Mouse (Mus musculus): Measurements from ENCODE around the gene Slain2. TPM values are rescaled to one million over a fixed set of nuclear protein-coding genes. Genes with fewer than 3 reads are reported as not detected.

The Slain2 gene
- 25.3 and 26.7 TPM in 2 replicates for polyA plus RNA-seq (2014; fragmentation: Nextera tagmentation; extraction: Ambion mirVana)

DNA sequence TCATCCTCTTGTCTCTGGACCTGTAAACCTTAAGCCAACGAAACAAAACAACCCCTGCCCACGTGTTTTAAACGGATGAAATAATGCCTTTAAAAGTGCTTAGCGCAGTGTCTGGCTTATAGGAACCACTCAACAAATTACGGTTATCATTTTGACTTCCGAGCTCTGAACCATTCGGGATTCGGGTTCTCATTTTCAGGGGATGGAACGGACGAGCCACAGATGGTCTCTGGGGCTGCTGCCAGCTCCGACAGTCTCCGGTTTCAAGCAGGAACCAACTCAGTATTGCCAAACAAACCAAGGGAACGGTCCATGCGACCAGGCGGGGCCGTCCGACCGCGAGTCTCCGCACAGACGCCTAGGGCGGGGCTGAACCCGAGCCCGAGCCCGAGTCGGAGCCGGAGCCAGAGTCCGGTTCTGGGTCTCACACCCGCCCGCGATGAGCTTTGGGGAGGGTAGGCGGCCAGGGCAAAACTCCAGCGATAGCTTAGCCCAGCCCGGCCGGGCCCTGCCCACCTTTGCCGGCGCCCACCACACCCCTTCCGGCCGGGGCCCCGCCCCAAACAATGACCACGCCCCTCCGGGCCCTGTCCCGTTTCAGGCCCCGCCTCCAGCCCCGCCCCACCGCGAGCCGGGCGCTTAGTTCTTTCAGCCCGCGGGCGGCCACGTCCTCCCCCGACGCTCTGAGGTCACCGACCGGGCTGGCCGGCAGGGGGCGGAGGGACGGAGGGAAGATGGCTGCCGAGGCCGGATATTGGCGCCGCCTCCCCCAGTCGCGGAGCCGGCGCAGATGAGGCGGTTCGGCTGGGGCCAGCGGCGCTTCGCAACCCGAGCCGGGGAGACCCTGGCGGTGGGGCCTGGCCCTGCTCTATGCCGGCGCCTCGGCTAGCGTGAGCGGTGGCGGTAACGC lies at the start of gene Slain2:
Gene Slain2 (plus strand): TSS at position 657 of the 910 bp plus-strand sequence.
- Histone ChIP-seq H3K4me2 (ENCODE audit: low read depth, low read length) (peak within 1 kb of the TSS; percentile 76), H3K4me3 (ENCODE audit: low read depth, low read length) (peak within 1 kb of the TSS; percentile 97), H3K27ac (replicated peaks; ENCODE audit: low read depth, low read length) (peak within 1 kb of the TSS; percentile 96), H3K27me3 (ENCODE audit: control insufficient read depth, insufficient read depth, low read length) (no peaks in the 10 kb centered on the region), H3K9ac (replicated peaks; ENCODE audit: low read length) (peak within 1 kb of the TSS; percentile 99), H3K36me3 (replicated peaks; ENCODE audit: control insufficient read depth, insufficient read depth, low read depth, low read length) (no peaks in the 10 kb centered on the region), H3K4me1 (ENCODE audit: control insufficient read depth, insufficient read depth, low read length) (no peaks in the 10 kb centered on the region), H3K9me3 (replicated peaks; ENCODE audit: control insufficient read depth, low read length) (no peaks in the 10 kb centered on the region)
- WGBS = under 1% methylated on average over 78 of the region's 83 CpGs
- DNase-seq (ENCODE audit: low spot score) (peak; percentile 99), ATAC-seq (replicated peaks; ENCODE audit: insufficient number of reproducible peaks, low FRiP score, low TSS enrichment, low read depth) (peak; percentile 95)

DNA sequence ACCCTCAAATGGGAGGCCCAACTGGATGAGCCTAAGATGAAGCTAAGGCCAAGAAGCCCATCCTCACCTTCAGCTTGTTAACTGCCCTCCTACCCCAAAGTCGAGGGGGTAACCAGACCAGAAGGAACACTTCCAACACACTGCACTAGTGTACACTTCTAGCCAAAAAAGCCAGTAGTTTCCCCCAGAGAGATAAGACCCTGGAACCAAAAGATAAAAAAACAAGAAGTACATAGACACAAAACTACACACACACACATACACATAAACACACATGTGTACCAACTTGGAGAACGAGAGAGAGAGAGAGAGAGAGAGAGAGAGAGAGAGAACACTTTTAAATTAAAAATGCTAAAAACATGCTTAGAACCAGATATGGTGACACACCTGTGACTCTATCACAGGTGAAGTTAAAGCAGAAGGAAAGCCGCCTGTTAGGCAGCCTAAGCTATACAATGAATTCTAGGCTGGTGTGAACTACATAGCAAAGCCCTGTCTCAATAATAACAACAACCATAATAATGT lies 49.4 kb upstream of the Slain2 start:
- Histone ChIP-seq H3K4me3 (ENCODE audit: low read depth, low read length) (no peak overlapping the region), H3K9me3 (replicated peaks; ENCODE audit: control insufficient read depth, low read length) (no peaks in the 10 kb centered on the region), H3K9ac (replicated peaks; ENCODE audit: low read length) (no peak overlapping the region), H3K4me1 (ENCODE audit: control insufficient read depth, insufficient read depth, low read length) (no peaks in the 10 kb centered on the region), H3K36me3 (replicated peaks; ENCODE audit: control insufficient read depth, insufficient read depth, low read depth, low read length) (no peaks in the 10 kb centered on the region), H3K27me3 (ENCODE audit: control insufficient read depth, insufficient read depth, low read length) (peaks cover 14% of the 10 kb centered on the region), H3K4me2 (ENCODE audit: low read depth, low read length) (no peak overlapping the region), H3K27ac (replicated peaks; ENCODE audit: low read depth, low read length) (no peak overlapping the region)
- 72% methylated on average over 3 of the region's 3 CpGs for WGBS
- DNase-seq (ENCODE audit: low spot score) (no peak), ATAC-seq (replicated peaks; ENCODE audit: insufficient number of reproducible peaks, low FRiP score, low TSS enrichment, low read depth) (no peak)

DNA sequence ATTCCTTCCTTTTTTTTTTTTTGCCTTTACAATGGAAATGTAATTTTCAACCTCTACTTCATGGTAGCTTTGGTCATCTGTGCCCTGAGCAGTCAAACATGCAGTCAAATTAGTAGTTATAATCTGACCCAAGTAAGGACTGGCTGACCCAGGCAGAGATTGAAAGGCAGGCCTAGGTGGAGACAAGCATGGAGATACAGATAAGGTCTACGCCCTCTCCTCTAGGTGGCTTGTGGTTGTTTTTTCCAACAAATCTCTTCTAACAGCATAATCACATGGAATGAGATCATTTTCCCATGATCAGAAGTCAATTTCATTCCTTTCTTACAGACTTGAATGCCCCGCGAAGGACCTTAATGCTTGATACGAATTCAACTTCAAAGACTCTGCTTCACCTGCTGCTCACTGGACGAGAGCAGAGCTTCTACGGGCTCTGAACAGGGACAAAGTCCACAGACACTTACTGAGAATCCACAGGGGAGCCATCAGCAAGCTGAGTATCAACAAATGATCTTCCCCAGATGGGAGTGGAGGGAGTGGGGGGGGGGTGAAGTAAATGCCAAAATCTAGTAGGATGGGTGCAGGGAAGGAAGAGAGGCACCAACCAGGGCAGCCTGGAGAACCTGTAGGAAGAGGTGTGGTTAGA lies 47.7 kb upstream of the Slain2 start:
- DNase-seq (ENCODE audit: low spot score) (no peak), ATAC-seq (replicated peaks; ENCODE audit: insufficient number of reproducible peaks, low FRiP score, low TSS enrichment, low read depth) (no peak)
- no peak overlapping the region for H3K9ac ChIP-seq (replicated peaks; ENCODE audit: low read length)
- H3K27ac ChIP-seq (replicated peaks; ENCODE audit: low read depth, low read length) = no peak overlapping the region
- H3K4me1 ChIP-seq (ENCODE audit: control insufficient read depth, insufficient read depth, low read length) = no peaks in the 10 kb centered on the region
- H3K4me2 ChIP-seq (ENCODE audit: low read depth, low read length) = no peak overlapping the region
- peaks cover 14% of the 10 kb centered on the region for H3K27me3 ChIP-seq (ENCODE audit: control insufficient read depth, insufficient read depth, low read length)
- no peaks in the 10 kb centered on the region for H3K36me3 ChIP-seq (replicated peaks; ENCODE audit: control insufficient read depth, insufficient read depth, low read depth, low read length)
- 54% methylated on average over 6 of the region's 6 CpGs for WGBS
- no peak overlapping the region for H3K4me3 ChIP-seq (ENCODE audit: low read depth, low read length)
- H3K9me3 ChIP-seq (replicated peaks; ENCODE audit: control insufficient read depth, low read length) = no peaks in the 10 kb centered on the region

- H3K27ac ChIP-seq (replicated peaks; ENCODE audit: low read depth, low read length) = no peak overlapping the region
- no peak for ATAC-seq (replicated peaks; ENCODE audit: insufficient number of reproducible peaks, low FRiP score, low TSS enrichment, low read depth)
- H3K4me3 ChIP-seq (ENCODE audit: low read depth, low read length) = no peak overlapping the region
- no peak overlapping the region for H3K4me2 ChIP-seq (ENCODE audit: low read depth, low read length)
- H3K9me3 ChIP-seq (replicated peaks; ENCODE audit: control insufficient read depth, low read length) = no peaks in the 10 kb centered on the region
- peaks cover 14% of the 10 kb centered on the region for H3K27me3 ChIP-seq (ENCODE audit: control insufficient read depth, insufficient read depth, low read length)
- H3K4me1 ChIP-seq (ENCODE audit: control insufficient read depth, insufficient read depth, low read length) = no peaks in the 10 kb centered on the region
- H3K36me3 ChIP-seq (replicated peaks; ENCODE audit: control insufficient read depth, insufficient read depth, low read depth, low read length) = no peaks in the 10 kb centered on the region
- 26% methylated on average over 16 of the region's 16 CpGs for WGBS
- DNase-seq (ENCODE audit: low spot score) = no peak
- H3K9ac ChIP-seq (replicated peaks; ENCODE audit: low read length) = no peak overlapping the region
Measured at GRCm38 (mm10) chr5:72867036-72867672, 47.0 kb upstream of the Slain2 start.

DNA sequence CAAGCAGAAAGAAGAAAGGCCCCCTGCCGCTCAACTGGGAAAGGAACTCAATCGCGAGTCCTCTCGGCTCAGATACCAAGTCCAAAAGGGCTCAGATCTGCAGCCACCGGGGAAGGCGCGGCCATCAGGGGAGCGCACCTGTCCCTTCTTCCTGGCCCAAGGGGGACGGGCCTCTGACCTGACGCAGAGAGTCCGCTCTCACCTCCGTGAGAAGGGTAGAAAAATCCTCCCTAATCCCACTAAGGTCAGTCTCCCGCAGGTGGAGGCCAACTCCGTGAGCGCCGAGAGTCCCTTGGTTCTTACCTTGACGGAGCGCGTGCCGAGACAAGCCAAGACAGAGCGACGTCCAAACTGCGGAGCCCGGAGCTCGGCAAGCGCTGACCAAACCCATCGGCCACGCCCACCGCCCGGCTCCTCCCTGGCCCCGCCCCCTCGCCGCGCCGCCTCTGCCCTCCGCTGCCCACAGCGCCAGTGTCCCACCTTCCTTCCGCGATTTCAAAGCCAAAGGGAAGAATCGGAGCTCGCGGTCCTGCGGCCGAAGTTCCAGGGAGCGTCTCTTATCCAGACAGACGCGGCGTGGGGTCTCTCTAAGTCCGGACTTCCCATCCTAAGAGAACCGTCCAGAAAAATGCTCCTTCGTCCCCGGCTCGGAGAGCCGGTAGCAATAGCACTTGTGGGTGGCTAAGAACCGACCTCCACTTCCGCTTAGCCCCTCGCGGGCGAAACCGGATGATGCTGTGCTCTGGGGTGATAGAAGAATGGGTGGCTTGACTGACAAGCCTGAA lies 45.8 kb upstream of the Slain2 start, which contains the start of gene Tec:
Gene Tec (minus strand): TSS at position 393 of the 785 bp plus-strand sequence.
- WGBS = under 1% methylated on average over 59 of the region's 60 CpGs
- H3K4me1 ChIP-seq (ENCODE audit: control insufficient read depth, insufficient read depth, low read length) = no peaks in the 10 kb centered on the region
- H3K27ac ChIP-seq (replicated peaks; ENCODE audit: low read depth, low read length) = no peak within 1 kb of the TSS
- peaks cover 14% of the 10 kb centered on the region for H3K27me3 ChIP-seq (ENCODE audit: control insufficient read depth, insufficient read depth, low read length)
- ATAC-seq (replicated peaks; ENCODE audit: insufficient number of reproducible peaks, low FRiP score, low TSS enrichment, low read depth) (peak; percentile 91), DNase-seq (ENCODE audit: low spot score) (peak; percentile 90)
- H3K4me3 ChIP-seq (ENCODE audit: low read depth, low read length) = peak within 1 kb of the TSS; percentile 48
- H3K4me2 ChIP-seq (ENCODE audit: low read depth, low read length) = peak within 1 kb of the TSS; percentile 79
- H3K36me3 ChIP-seq (replicated peaks; ENCODE audit: control insufficient read depth, insufficient read depth, low read depth, low read length) = no peaks in the 10 kb centered on the region
- no peaks in the 10 kb centered on the region for H3K9me3 ChIP-seq (replicated peaks; ENCODE audit: control insufficient read depth, low read length)
- peak within 1 kb of the TSS; percentile 48 for H3K9ac ChIP-seq (replicated peaks; ENCODE audit: low read length)

GRCm38 (mm10) chr5:72869779-72870608 lies 44.1 kb upstream of the Slain2 start:
- Histone ChIP-seq H3K9ac (replicated peaks; ENCODE audit: low read length) (no peak overlapping the region), H3K4me2 (ENCODE audit: low read depth, low read length) (no peak overlapping the region), H3K9me3 (replicated peaks; ENCODE audit: control insufficient read depth, low read length) (no peaks in the 10 kb centered on the region), H3K36me3 (replicated peaks; ENCODE audit: control insufficient read depth, insufficient read depth, low read depth, low read length) (no peaks in the 10 kb centered on the region), H3K4me1 (ENCODE audit: control insufficient read depth, insufficient read depth, low read length) (no peaks in the 10 kb centered on the region), H3K27ac (replicated peaks; ENCODE audit: low read depth, low read length) (no peak overlapping the region), H3K4me3 (ENCODE audit: low read depth, low read length) (no peak overlapping the region), H3K27me3 (ENCODE audit: control insufficient read depth, insufficient read depth, low read length) (peaks cover 14% of the 10 kb centered on the region)
- DNase-seq (ENCODE audit: low spot score) (no peak), ATAC-seq (replicated peaks; ENCODE audit: insufficient number of reproducible peaks, low FRiP score, low TSS enrichment, low read depth) (no peak)
- 69% methylated on average over 14 of the region's 14 CpGs for WGBS

DNA sequence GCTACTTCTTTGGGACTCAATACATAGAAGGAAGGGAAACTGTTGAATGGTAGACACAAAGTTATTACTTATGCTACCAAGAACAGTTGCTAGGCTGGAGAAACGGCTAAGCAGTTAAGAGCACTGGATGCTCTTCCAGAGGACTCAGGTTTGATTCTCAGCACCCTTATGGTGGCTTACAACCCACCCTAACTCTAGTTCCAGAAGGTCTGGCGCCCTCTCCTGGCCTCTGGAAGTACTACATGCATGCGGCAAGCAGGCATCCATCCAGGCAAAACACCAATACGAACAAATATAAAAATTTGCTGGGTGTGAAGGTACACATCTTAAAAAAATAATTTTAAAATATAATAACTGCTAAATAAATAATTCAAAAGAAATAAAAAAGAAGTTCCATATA lies 43.0 kb upstream of the Slain2 start:
- H3K9me3 ChIP-seq (replicated peaks; ENCODE audit: control insufficient read depth, low read length) = no peaks in the 10 kb centered on the region
- 81% methylated on average over 4 of the region's 4 CpGs for WGBS
- no peak for ATAC-seq (replicated peaks; ENCODE audit: insufficient number of reproducible peaks, low FRiP score, low TSS enrichment, low read depth)

More for the DNA sequence above, 43.0 kb upstream of the Slain2 start:
- Histone ChIP-seq H3K4me3 (ENCODE audit: low read depth, low read length) (no peak overlapping the region), H3K36me3 (replicated peaks; ENCODE audit: control insufficient read depth, insufficient read depth, low read depth, low read length) (no peaks in the 10 kb centered on the region), H3K9ac (replicated peaks; ENCODE audit: low read length) (no peak overlapping the region), H3K27ac (replicated peaks; ENCODE audit: low read depth, low read length) (no peak overlapping the region), H3K4me2 (ENCODE audit: low read depth, low read length) (no peak overlapping the region), H3K4me1 (ENCODE audit: control insufficient read depth, insufficient read depth, low read length) (no peaks in the 10 kb centered on the region), H3K27me3 (ENCODE audit: control insufficient read depth, insufficient read depth, low read length) (peaks cover 14% of the 10 kb centered on the region)
- no peak for DNase-seq (ENCODE audit: low spot score)

Data from embryonic facial prominence, embryonic 11.5 days (tissue).